Mouse (Mus musculus): ENCODE results near the gene Ackr1.

- no peak for TF ChIP-seq POLR2A (IDR thresholded peaks at IDR 0.05; ENCODE audit: extremely low read depth, insufficient read depth, low read length)
- no peak for TF ChIP-seq CTCF (IDR thresholded peaks at IDR 0.05; ENCODE audit: extremely low read depth, insufficient read depth, low read length)
Measured at GRCm38 (mm10) chr1:173355107-173355846, 21.7 kb upstream of the Ackr1 start.

Data from cortical plate, adult 2 months (tissue).